Mouse (Mus musculus) pancreas, adult 10 weeks (tissue): ENCODE data around the gene Cfc1. TPM values are rescaled to one million over a fixed set of nuclear protein-coding genes. Genes with fewer than 3 reads are reported as not detected.

Experiments used
- polyA plus RNA-seq: library from polyadenylated mRNA; stranded (reverse); fragments of 350-450 nt; fragmentation: Illumina TruSeq; extraction: RNeasy Lipid Tissue Mini Kit (QIAGEN cat#74804); gene quantifications from one replicate; pipeline ENCODE4 v1.2.3, GENCODE M21; 2015; ENCODE audit warnings: low read depth, low replicate concordance; ENCODE audit not compliant: insufficient read depth

Cfc1 gene
- not detected for polyA plus RNA-seq

DNA sequence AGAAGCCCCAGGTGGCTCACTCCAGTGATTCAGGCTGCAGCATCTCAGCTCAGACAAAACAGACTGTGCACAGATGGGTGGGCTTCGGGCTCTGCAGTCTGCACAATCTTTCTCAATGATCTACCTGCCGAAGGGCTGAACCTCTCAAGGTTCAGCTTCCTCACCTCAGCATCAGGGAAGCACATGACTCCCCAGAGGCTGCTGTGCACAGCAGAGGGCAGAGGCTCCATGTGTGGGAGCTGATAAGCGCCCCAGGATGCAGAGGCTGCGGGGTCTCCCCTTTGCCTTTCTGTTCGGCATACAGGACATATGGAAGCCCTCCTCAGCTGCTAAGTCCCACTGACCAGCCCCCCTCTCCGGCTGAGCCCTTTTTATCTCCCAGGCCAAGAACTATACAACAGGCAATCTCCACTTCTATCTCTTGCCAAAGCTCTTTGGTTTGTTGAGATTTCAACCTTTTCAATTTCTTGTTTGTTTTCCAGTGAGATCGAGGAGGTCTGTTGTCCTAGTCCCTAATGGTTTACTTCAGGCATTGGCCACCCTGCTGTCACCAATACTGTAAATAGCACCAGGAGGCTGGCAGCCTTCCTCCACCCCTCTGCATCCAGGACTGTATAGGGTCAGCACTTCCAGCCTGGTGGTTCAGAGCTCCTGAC lies at the start of gene Cfc1:
Gene Cfc1 (plus strand): TSS at position 606 of the 656 bp plus-strand sequence.

DNA sequence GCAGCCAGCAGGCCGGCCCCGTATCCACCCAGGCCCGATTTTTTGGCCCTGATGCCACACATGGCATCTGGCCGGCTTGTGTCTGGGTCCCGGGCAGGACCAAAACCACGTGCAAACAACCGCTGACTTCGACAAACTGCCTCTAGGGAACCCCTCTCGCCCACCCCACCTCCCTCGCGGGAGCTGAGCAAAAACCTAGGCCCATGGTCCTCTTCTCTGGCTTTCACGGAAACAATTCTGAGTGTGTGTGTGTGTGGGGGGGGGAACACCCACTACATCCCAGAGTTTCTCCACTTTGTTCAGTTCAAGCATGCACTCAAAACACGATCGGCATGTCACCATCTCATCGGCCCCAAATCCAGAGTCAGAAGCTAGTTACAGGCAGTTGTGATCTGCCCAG lies 25.4 kb downstream of the Cfc1 start, which contains the start of gene Prss40:
Gene Prss40 (minus strand): TSS at position 101 of the 400 bp plus-strand sequence.

DNA sequence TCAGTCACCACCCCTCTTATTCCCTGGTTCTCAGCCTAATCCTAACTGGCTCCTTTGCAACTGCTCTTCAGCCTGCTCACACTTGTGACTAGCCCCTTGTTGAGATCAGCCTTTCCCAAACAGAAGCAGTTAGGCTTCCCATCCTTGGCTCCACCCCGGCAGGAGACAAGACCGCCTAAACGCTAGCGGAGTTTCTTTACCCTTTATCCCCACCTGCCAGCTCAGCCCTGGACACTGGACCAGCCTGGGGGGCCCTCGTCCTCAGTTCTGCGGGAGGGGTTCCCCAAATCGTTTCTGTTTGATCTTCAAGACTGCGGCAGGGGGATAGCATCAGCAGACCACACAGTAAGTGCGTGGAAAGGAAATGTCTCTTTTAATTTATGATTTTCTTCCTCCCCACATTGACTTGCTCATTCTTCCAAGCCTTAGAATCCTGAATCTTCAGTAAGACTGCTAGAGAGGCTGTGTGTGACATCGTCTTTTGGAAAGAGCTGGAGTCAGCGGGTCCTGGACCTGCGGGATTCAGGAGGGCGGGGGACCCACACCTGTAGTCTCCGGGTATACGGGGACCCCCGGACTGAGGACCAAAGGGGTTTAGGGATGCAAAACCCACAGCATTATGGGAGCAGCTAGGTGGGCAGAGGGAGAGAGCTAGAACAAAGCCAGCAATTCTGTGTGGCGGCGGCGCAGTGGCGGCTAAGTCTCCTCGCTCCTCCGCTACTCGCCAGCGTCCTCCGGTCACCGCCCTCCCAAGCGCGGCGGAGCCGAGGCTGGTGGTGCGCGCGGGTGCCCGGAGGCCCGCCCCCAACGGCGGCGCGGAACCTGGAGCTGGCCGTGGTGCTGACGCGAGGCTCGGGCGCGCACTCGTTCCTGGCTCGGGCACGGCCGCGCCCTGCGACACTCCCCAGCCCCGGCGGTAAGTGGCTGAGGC lies 43.7 kb downstream of the Cfc1 start, which contains the start of gene Amer3:
Gene Amer3 (plus strand): TSS at position 807 of the 931 bp plus-strand sequence.

Other genes starting within 250 kb of the Cfc1 start
- 6.7 TPM for gene Ccdc115, start 96.0 kb upstream of the Cfc1 start, polyA plus RNA-seq
- gene Imp4, start 95.8 kb upstream of the Cfc1 start, polyA plus RNA-seq: 3.7 TPM
- 47.2 TPM for gene Ptpn18, start 75.9 kb upstream of the Cfc1 start, polyA plus RNA-seq
- not detected for gene Prss39, start 37.2 kb upstream of the Cfc1 start, polyA plus RNA-seq
- gene Prss40, start 25.3 kb downstream of the Cfc1 start, polyA plus RNA-seq: not detected
- gene Amer3, start 44.0 kb downstream of the Cfc1 start, polyA plus RNA-seq: not detected